Mouse (Mus musculus) G1E (cell line): Measurements from ENCODE around the gene Egfr.

Experiments used
- CTCF ChIP-seq: IDR thresholded peaks from 2 replicates; pipeline ENCODE4 v1.5.1; 2012; ENCODE audit warnings: low read depth, low read length, inconsistent platforms, mixed read lengths
- GATA1 ChIP-seq: IDR thresholded peaks from 2 replicates; pipeline ENCODE4 v1.6.1; 2012; ENCODE audit warnings: borderline replicate concordance, low read length, inconsistent platforms, mixed read lengths
- GATA2 ChIP-seq: IDR thresholded peaks from 2 replicates; pipeline ENCODE4 v1.6.1; 2012; ENCODE audit warnings: low read depth, low read length, inconsistent platforms, borderline replicate concordance
- POLR2AphosphoS5 ChIP-seq: IDR thresholded peaks from 2 replicates; pipeline ENCODE4 v1.6.1; 2012; ENCODE audit warnings: low read depth, low read length, inconsistent platforms; ENCODE audit not compliant: insufficient replicate concordance

DNA sequence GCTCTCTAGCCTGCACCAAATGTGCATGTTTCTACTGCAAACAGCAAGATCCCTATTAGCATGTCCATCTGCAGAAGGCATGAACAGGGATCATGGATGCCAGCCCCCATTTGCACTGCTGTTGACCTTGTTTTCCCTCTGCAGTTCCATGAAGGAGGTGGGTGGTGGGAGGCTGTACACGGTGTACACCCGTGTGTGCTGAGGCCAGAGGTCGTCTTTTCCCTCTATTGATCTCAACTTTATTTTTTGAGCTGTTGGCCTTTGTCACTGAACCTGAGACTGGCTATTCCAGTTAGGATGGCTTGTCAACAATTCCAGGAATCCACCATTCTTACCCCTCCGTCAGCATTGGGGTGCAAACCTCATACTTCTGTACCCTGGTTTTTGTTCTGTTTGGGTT, 9.8 kb upstream of the Egfr start:
- no peak for TF ChIP-seq CTCF
- TF ChIP-seq GATA2, result no peak
- TF ChIP-seq GATA1, result no peak
- TF ChIP-seq POLR2AphosphoS5, result no peak
